12 mouse cellular contexts compared by ENCODE assay signal in genomic region chr6:95017911-95018310, GRCm38 (mm10).
DNase-seq lines count a peak whose midpoint lies in the region; ATAC-seq and TF ChIP-seq lines count a peak whose summit lies in the region.
"Had no signal": no experiment of that assay in that cellular context is flagged by ENCODE, and none has a peak within 500 bp of the region (broad histone marks: within the 10 kb centered on the region; RNA-seq: fewer than 3 reads in every experiment).

No protein-coding gene starts in this region.

- H3K27ac ChIP-seq in kidney, embryonic 16.5 days (ENCODE audit: low read length) = no peak overlapping the region
- H3K27ac ChIP-seq in CH12.LX (ENCODE audit: insufficient read depth, low read depth) = no peak overlapping the region
- peak overlapping the region; percentile 19; the same call in 1 of the 2 replicates for H3K27ac ChIP-seq in limb, embryonic 10.5 days
- H3K27ac ChIP-seq in layer of hippocampus, adult 2 months = no peak overlapping the region
- H3K27ac ChIP-seq: heart, embryonic 13.5 days; liver, embryonic 14.5 days had no signal

- no peaks in the 10 kb centered on the region for H3K27me3 ChIP-seq in kidney, embryonic 16.5 days (ENCODE audit: insufficient read depth, low read length)
- no peaks in the 10 kb centered on the region for H3K27me3 ChIP-seq in CH12.LX (replicated peaks)
- no peaks in the 10 kb centered on the region; the same call in 1 of the 2 replicates for H3K27me3 ChIP-seq in limb, embryonic 10.5 days (ENCODE audit: low read depth, poor library complexity, severe bottlenecking)
- H3K27me3 ChIP-seq: heart, embryonic 13.5 days had no signal

- no peak for TF ChIP-seq CTCF in CH12.LX (conservative IDR thresholded peaks at IDR 0.05 in 1 of 2, IDR thresholded peaks at IDR 0.05 in 1 of 2; ENCODE audit: low read depth in 2 of 2, low read length in 2 of 2)
- TF ChIP-seq CTCF in layer of hippocampus, adult 2 months (conservative IDR thresholded peaks at IDR 0.05) = no peak

- TF ChIP-seq EP300 in CH12.LX (IDR thresholded peaks at IDR 0.05; ENCODE audit: low read length) = no peak

- H3K36me3 ChIP-seq in kidney, embryonic 16.5 days (ENCODE audit: insufficient read depth, low read length) = no peaks in the 10 kb centered on the region
- H3K36me3 ChIP-seq in CH12.LX (replicated peaks in 1 of 2; ENCODE audit: control insufficient read depth in 1 of 2, insufficient read depth in 1 of 2, low read length in 1 of 2) = no peaks in the 10 kb centered on the region
- H3K36me3 ChIP-seq in limb, embryonic 10.5 days = no peaks in the 10 kb centered on the region
- H3K36me3 ChIP-seq: heart, embryonic 13.5 days had no signal

- no peak overlapping the region for H3K9ac ChIP-seq in kidney, embryonic 16.5 days (replicated peaks; ENCODE audit: low read length)
- no peak overlapping the region for H3K9ac ChIP-seq in CH12.LX (ENCODE audit: insufficient read depth, low read depth)
- H3K9ac ChIP-seq: heart, embryonic 13.5 days; liver, embryonic 14.5 days had no signal

- no peaks in the 10 kb centered on the region for H3K9me3 ChIP-seq in kidney, embryonic 16.5 days (ENCODE audit: low read length)
- no peaks in the 10 kb centered on the region for H3K9me3 ChIP-seq in CH12.LX (replicated peaks; ENCODE audit: low read length)
- H3K9me3 ChIP-seq in limb, embryonic 10.5 days (replicated peaks) = no peaks in the 10 kb centered on the region
- H3K9me3 ChIP-seq: heart, embryonic 13.5 days had no signal

- H3K4me1 ChIP-seq in kidney, embryonic 16.5 days (ENCODE audit: insufficient read depth, low read length) = no peaks in the 10 kb centered on the region
- H3K4me1 ChIP-seq in CH12.LX (ENCODE audit: control insufficient read depth in 1 of 2, insufficient read depth in 2 of 2) = peaks cover 0 to 25% of the 10 kb centered on the region in 2 experiments; a peak in 2 of 4 replicates
- H3K4me1 ChIP-seq in limb, embryonic 10.5 days = peaks cover 33% of the 10 kb centered on the region
- H3K4me1 ChIP-seq: heart, embryonic 13.5 days had no signal

- WGBS in kidney, embryonic 16.5 days = 42% methylated on average over 4 of the region's 4 CpGs
- WGBS in limb, embryonic 10.5 days = 46% methylated on average over 4 of the region's 4 CpGs

- TF ChIP-seq POLR2A in CH12.LX (IDR thresholded peaks at IDR 0.05; ENCODE audit: low read depth, low read length) = no peak

- no peaks in the 10 kb centered on the region for H3K79me2 ChIP-seq in CH12.LX (replicated peaks; ENCODE audit: control insufficient read depth, extremely low read depth, insufficient read depth, poor library complexity, severe bottlenecking)

- DNase-seq in kidney, adult 9 months = peak; percentile 3
- DNase-seq in CH12.LX (ENCODE audit: extremely low read depth) (peak; percentile 35), ZHBTc4 (ENCODE audit: low read depth, low spot score) (peak; percentile 82)
- DNase-seq in limb, embryonic 10.5 days (ENCODE audit: low spot score) = peak; percentile 43
- no peak for DNase-seq in layer of hippocampus, adult 2 months (ENCODE audit: low spot score in 2 of 2)
- DNase-seq in left cerebral cortex, adult 18-20 months (ENCODE audit: low spot score in 2 of 2) = no peak
- DNase-seq in layer of hippocampus, adult 8-10 months (ENCODE audit: low spot score in 2 of 2) = no peak
- DNase-seq: kidney, adult 18-20 months; thymus, postnatal 36 days had no signal

- no peak overlapping the region for H3K4me2 ChIP-seq in kidney, embryonic 16.5 days (replicated peaks; ENCODE audit: low read depth, low read length)
- H3K4me2 ChIP-seq in CH12.LX (ENCODE audit: insufficient read depth, low read depth, poor library complexity, severe bottlenecking) = peak overlapping the region; percentile 17; the same call in 1 of the 2 replicates
- H3K4me2 ChIP-seq: heart, embryonic 13.5 days had no signal

- no peak overlapping the region for H3K4me3 ChIP-seq in kidney, embryonic 16.5 days (ENCODE audit: low read length)
- H3K4me3 ChIP-seq in CH12.LX (replicated peaks in 1 of 3; ENCODE audit: low read depth in 2 of 3, low read length in 2 of 3, poor library complexity in 1 of 3) = no peak overlapping the region
- H3K4me3 ChIP-seq in limb, embryonic 10.5 days = no peak overlapping the region
- no peak overlapping the region for H3K4me3 ChIP-seq in layer of hippocampus, adult 2 months
- H3K4me3 ChIP-seq: heart, embryonic 13.5 days had no signal

- TF ChIP-seq RAD21 in CH12.LX (IDR thresholded peaks at IDR 0.05; ENCODE audit: low read depth, low read length) = no peak

- ATAC-seq in kidney, embryonic 16.5 days (ENCODE audit: low FRiP score, low TSS enrichment) = no peak

- dilution Hi-C loops in CH12.LX (cut with MboI; ENCODE audit: extremely low pct_ligation_motif_present, extremely low pct_unique_long_range_greater_than_20kb, low sequenced_read_pairs) = no loop called here

- in situ Hi-C loops in CH12.LX (cut with MboI; ENCODE audit: low pct_ligation_motif_present, low pct_unique_long_range_greater_than_20kb, low sequenced_read_pairs) = no loop called here

TF ChIP-seq in CH12.LX, 34 proteins besides CTCF, POLR2A, EP300 and RAD21:
- no peak for TF ChIP-seq TCF12 (IDR thresholded peaks at IDR 0.05; ENCODE audit: low read depth, low read length)
- TF ChIP-seq MXI1 (IDR thresholded peaks at IDR 0.05; ENCODE audit: low read depth, low read length) = no peak
- no peak for TF ChIP-seq KAT2A (IDR thresholded peaks at IDR 0.05; ENCODE audit: insufficient replicate concordance, low read length)
- TF ChIP-seq MEF2A (IDR thresholded peaks at IDR 0.05; ENCODE audit: borderline replicate concordance, low read depth, low read length) = no peak

Comparison
In these comparisons a context has a peak if more than half of its experiments do, and no peak if none do; other contexts are left out.
1. DNase-seq: peak in kidney, adult 9 months (single experiment), CH12.LX (single experiment), ZHBTc4 (single experiment) and limb, embryonic 10.5 days (single experiment); none in layer of hippocampus, adult 2 months (0 of 2), left cerebral cortex, adult 18-20 months (0 of 2) and layer of hippocampus, adult 8-10 months (0 of 2).